Mouse (Mus musculus) stomach, embryonic 15.5 days (tissue): ENCODE results near the gene Tex36. TPM values are rescaled to one million over a fixed set of nuclear protein-coding genes. Genes with fewer than 3 reads are reported as not detected.
A peak's percentile ranks its signal among the peaks of the same experiment; 100 is the strongest.

ENCODE experiments used
- ATAC-seq: fragments of 200-750 bp; cut with Nextera tagmentation; 2 replicates; pipeline ENCODE4 v1.8.0; 2017; ENCODE audit warnings: low read depth, moderate number of reproducible peaks, moderate TSS enrichment; ENCODE audit not compliant: insufficient read depth, low FRiP score
- H3K27ac ChIP-seq: fragments of 300-500 bp; sonication (generic); 2 replicates; pipeline ENCODE4 v1.5.1; 2015; ENCODE audit warnings: mild to moderate bottlenecking, inconsistent platforms
- H3K27me3 ChIP-seq: fragments of 300-500 bp; sonication (generic); replicated peaks from 2 replicates; pipeline ENCODE4 v1.6.1; 2015; ENCODE audit warnings: inconsistent platforms
- H3K36me3 ChIP-seq: fragments of 300-500 bp; sonication (generic); 2 replicates; pipeline ENCODE4 v1.6.1; 2015; ENCODE audit warnings: inconsistent platforms
- H3K4me1 ChIP-seq: fragments of 300-500 bp; sonication (generic); 2 replicates; pipeline ENCODE4 v1.6.1; 2015; ENCODE audit warnings: inconsistent platforms
- H3K4me2 ChIP-seq: fragments of 300-500 bp; sonication (generic); 2 replicates; pipeline ENCODE4 v1.6.1; 2015; ENCODE audit warnings: mild to moderate bottlenecking, inconsistent platforms
- H3K4me3 ChIP-seq: fragments of 300-500 bp; sonication (generic); replicated peaks from 2 replicates; pipeline ENCODE4 v1.5.1; 2015; ENCODE audit warnings: inconsistent platforms
- H3K9ac ChIP-seq: fragments of 300-500 bp; sonication (generic); 2 replicates; pipeline ENCODE4 v1.6.1; 2015; ENCODE audit warnings: inconsistent platforms
- H3K9me3 ChIP-seq: fragments of 300-500 bp; sonication (generic); 2 replicates; pipeline ENCODE4 v1.6.1; 2016; ENCODE audit warnings: inconsistent platforms
- WGBS: fragments of 180-500 bp; shearing (Covaris S2); methylation state at CpG from one replicate; pipeline ENCODE4 v1.1.7; 2015; 5-methylcytosine and 5-hydroxymethylcytosine counted together
- polyA plus RNA-seq: library from polyadenylated mRNA; unstranded; fragments of >200 nt; fragmentation: Nextera tagmentation; extraction: Ambion mirVana; gene quantifications from 2 replicates; pipeline ENCODE4 v1.2.1, GENCODE M21; 2015

Tex36 gene
- polyA plus RNA-seq, 1 experiment from 2014 or later, result not detected

GRCm38 (mm10) chr7:133579491-133580295 is 22.3 kb downstream of the Tex36 start:
- no peak for ATAC-seq
- no peaks in the 10 kb centered on the region for H3K27me3 ChIP-seq
- H3K27ac ChIP-seq, result no peak overlapping the region
- H3K4me1 ChIP-seq, result no peaks in the 10 kb centered on the region
- no peak overlapping the region for H3K4me3 ChIP-seq
- no peaks in the 10 kb centered on the region for H3K36me3 ChIP-seq
- H3K9ac ChIP-seq, result no peak overlapping the region
- H3K9me3 ChIP-seq, result no peaks in the 10 kb centered on the region
- H3K4me2 ChIP-seq, result no peak overlapping the region
- 77% methylated on average over 20 of the region's 20 CpGs for WGBS

GRCm38 (mm10) chr7:133576825-133577224 is 25.1 kb downstream of the Tex36 start:
- Histone ChIP-seq H3K9ac (no peak overlapping the region), H3K9me3 (no peaks in the 10 kb centered on the region), H3K27ac (no peak overlapping the region), H3K4me1 (no peaks in the 10 kb centered on the region), H3K27me3 (no peaks in the 10 kb centered on the region), H3K4me3 (no peak overlapping the region), H3K4me2 (no peak overlapping the region), H3K36me3 (no peaks in the 10 kb centered on the region)
- 11% methylated on average over 4 of the region's 4 CpGs for whole genome bisulfite sequencing
- no peak for ATAC-seq

GRCm38 (mm10) chr7:133576281-133576680 is 25.7 kb downstream of the Tex36 start:
- no peak overlapping the region for H3K4me3 ChIP-seq
- H3K4me1 ChIP-seq, result no peaks in the 10 kb centered on the region
- no peaks in the 10 kb centered on the region for H3K36me3 ChIP-seq
- no peak for ATAC-seq
- H3K27me3 ChIP-seq, result no peaks in the 10 kb centered on the region
- H3K9me3 ChIP-seq, result no peaks in the 10 kb centered on the region
- no peak overlapping the region for H3K9ac ChIP-seq
- H3K4me2 ChIP-seq, result no peak overlapping the region
- WGBS, result 75% methylated on average over 6 of the region's 6 CpGs
- no peak overlapping the region for H3K27ac ChIP-seq

- Histone ChIP-seq H3K9me3 (no peaks in the 10 kb centered on the region), H3K36me3 (no peaks in the 10 kb centered on the region), H3K4me1 (peaks cover 5% of the 10 kb centered on the region; the same call in 1 of the 2 replicates), H3K9ac (no peak overlapping the region), H3K4me3 (no peak overlapping the region), H3K4me2 (no peak overlapping the region), H3K27me3 (no peaks in the 10 kb centered on the region), H3K27ac (no peak overlapping the region)
- ATAC-seq, result no peak
- 29% methylated on average over 3 of the region's 3 CpGs for WGBS
These were observed 30.0 kb downstream of the Tex36 start for GRCm38 (mm10) chr7:133571927-133572326.

GRCm38 (mm10) chr7:133569194-133569880 is 32.6 kb downstream of the Tex36 start:
- WGBS, result 79% methylated on average over 16 of the region's 16 CpGs
- Histone ChIP-seq H3K9me3 (no peaks in the 10 kb centered on the region), H3K27ac (no peak overlapping the region), H3K4me3 (no peak overlapping the region), H3K36me3 (no peaks in the 10 kb centered on the region), H3K4me1 (peaks cover 5% of the 10 kb centered on the region; the same call in 1 of the 2 replicates), H3K27me3 (no peaks in the 10 kb centered on the region), H3K4me2 (no peak overlapping the region), H3K9ac (no peak overlapping the region)
- ATAC-seq, result no peak

- Histone ChIP-seq H3K4me3 (no peak overlapping the region), H3K36me3 (no peaks in the 10 kb centered on the region), H3K9ac (no peak overlapping the region), H3K4me2 (no peak overlapping the region), H3K27ac (no peak overlapping the region), H3K27me3 (no peaks in the 10 kb centered on the region), H3K9me3 (no peaks in the 10 kb centered on the region), H3K4me1 (no peaks in the 10 kb centered on the region)
- peak; percentile 70; the same call in 1 of the 2 replicates for ATAC-seq
- 76% methylated on average over 8 of the region's 8 CpGs for WGBS
These were observed 37.4 kb downstream of the Tex36 start for GRCm38 (mm10) chr7:133564600-133564999.

GRCm38 (mm10) chr7:133563175-133563824 is 38.7 kb downstream of the Tex36 start:
- H3K27me3 ChIP-seq, result no peaks in the 10 kb centered on the region
- no peaks in the 10 kb centered on the region for H3K4me1 ChIP-seq
- H3K36me3 ChIP-seq, result no peaks in the 10 kb centered on the region
- ATAC-seq, result peak; percentile 93
- H3K4me2 ChIP-seq, result no peak overlapping the region
- no peaks in the 10 kb centered on the region for H3K9me3 ChIP-seq
- H3K4me3 ChIP-seq, result no peak overlapping the region
- WGBS, result 66% methylated on average over 3 of the region's 3 CpGs
- no peak overlapping the region for H3K27ac ChIP-seq
- H3K9ac ChIP-seq, result no peak overlapping the region

GRCm38 (mm10) chr7:133555786-133556492 is 46.0 kb downstream of the Tex36 start:
- WGBS, result 60% methylated on average over 8 of the region's 8 CpGs
- no peak overlapping the region for H3K9ac ChIP-seq
- H3K4me2 ChIP-seq, result no peak overlapping the region
- no peak overlapping the region for H3K4me3 ChIP-seq
- no peaks in the 10 kb centered on the region for H3K36me3 ChIP-seq
- H3K27me3 ChIP-seq, result no peaks in the 10 kb centered on the region
- no peak for ATAC-seq
- H3K27ac ChIP-seq, result no peak overlapping the region
- H3K4me1 ChIP-seq, result no peaks in the 10 kb centered on the region
- no peaks in the 10 kb centered on the region for H3K9me3 ChIP-seq

- no peaks in the 10 kb centered on the region for H3K4me1 ChIP-seq
These were observed 49.5 kb downstream of the Tex36 start for GRCm38 (mm10) chr7:133552306-133552991.

GRCm38 (mm10) chr7:133551000-133551399 is 51.0 kb downstream of the Tex36 start:
- Histone ChIP-seq H3K4me1 (no peaks in the 10 kb centered on the region), H3K27me3 (no peaks in the 10 kb centered on the region), H3K9me3 (no peaks in the 10 kb centered on the region), H3K36me3 (no peaks in the 10 kb centered on the region), H3K4me2 (no peak overlapping the region), H3K4me3 (no peak overlapping the region), H3K27ac (no peak overlapping the region), H3K9ac (no peak overlapping the region)
- 63% methylated on average over 2 of the region's 2 CpGs for WGBS
- ATAC-seq, result peak; percentile 60; the same call in 1 of the 2 replicates

More at GRCm38 (mm10) chr7:133552306-133552991, 49.5 kb downstream of the Tex36 start:
- Histone ChIP-seq H3K4me3 (no peak overlapping the region), H3K27ac (no peak overlapping the region), H3K36me3 (no peaks in the 10 kb centered on the region), H3K27me3 (no peaks in the 10 kb centered on the region), H3K4me2 (no peak overlapping the region), H3K9ac (no peak overlapping the region), H3K9me3 (no peaks in the 10 kb centered on the region)
- ATAC-seq, result no peak; the same call in 1 of the 2 replicates
- 82% methylated on average over 7 of the region's 7 CpGs for WGBS

GRCm38 (mm10) chr7:133548434-133548833 is 53.5 kb downstream of the Tex36 start:
- WGBS, result 73% methylated on average over 4 of the region's 4 CpGs
- no peak for ATAC-seq

More at GRCm38 (mm10) chr7:133548434-133548833, 53.5 kb downstream of the Tex36 start:
- Histone ChIP-seq H3K9me3 (no peaks in the 10 kb centered on the region), H3K4me2 (no peak overlapping the region), H3K9ac (no peak overlapping the region), H3K4me3 (no peak overlapping the region), H3K36me3 (no peaks in the 10 kb centered on the region), H3K27me3 (no peaks in the 10 kb centered on the region), H3K4me1 (no peaks in the 10 kb centered on the region), H3K27ac (no peak overlapping the region)
